Mouse (Mus musculus): ENCODE measurements at regions not wholly inside any gene's neighbourhood (a gene's known extent, or its start where the extent isn't known, plus 50 kb on each side); places are given as distances from the start of the nearest gene placed in this dataset.
"Not testable (repeated sequence)": the region's sequence is repeated elsewhere in the genome, so short reads cannot be mapped to it uniquely, and the experiment has no call there.

DNA sequence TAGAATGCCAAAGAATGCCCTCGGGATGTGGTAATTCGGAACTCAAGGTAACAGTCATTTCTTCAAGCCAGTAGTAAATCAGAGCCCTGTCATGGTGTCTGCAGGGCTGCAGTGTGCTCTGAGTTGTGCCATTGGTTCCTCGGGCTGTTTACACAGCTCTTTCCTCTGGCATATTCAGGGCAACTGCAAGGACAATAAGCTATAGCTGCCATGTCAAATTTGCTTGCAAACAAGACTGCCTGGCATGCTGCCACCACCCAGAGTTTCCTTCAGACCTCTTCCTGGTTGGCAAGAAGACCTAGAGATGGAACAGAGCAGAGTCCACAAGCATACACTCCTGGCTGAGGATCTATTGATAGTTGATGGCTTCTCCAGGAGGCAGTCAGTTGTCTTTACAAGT is 167.1 kb upstream of the Plcz1 start:
- Histone ChIP-seq H3K27ac (replicated peaks) (no peak overlapping the region), H3K4me3 (no peak overlapping the region), H3K4me1 (peaks cover 8% of the 10 kb centered on the region), H3K36me3 (replicated peaks) (no peaks in the 10 kb centered on the region), H3K9me3 (peaks cover 3% of the 10 kb centered on the region), H3K27me3 (replicated peaks; ENCODE audit: low read depth, poor library complexity, severe bottlenecking) (no peaks in the 10 kb centered on the region)
- no peak for DNase-seq (ENCODE audit: low spot score)
- 91% methylated on average over 3 of the region's 3 CpGs for WGBS

DNA sequence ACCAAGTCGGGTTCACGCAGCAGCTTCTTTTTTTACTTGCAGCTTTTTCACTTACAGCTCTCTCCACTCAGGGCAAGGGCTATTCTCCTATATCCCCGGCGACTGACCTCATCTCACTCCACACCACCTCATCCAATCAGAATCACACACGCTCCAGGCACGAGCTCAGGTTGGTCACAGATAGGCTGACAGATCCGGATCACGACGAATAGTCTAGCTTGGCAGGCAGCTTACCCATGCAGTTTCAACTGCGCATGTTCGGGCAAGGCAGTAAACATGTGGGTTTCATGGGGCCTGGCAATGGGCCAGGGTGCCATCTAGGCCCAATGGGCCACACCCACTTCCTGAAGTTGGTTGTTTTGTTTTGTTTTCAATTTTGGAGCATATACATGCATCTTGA is 165.4 kb upstream of the Plcz1 start:
- not testable (repeated sequence) for H3K36me3 ChIP-seq (replicated peaks); H3K9me3 ChIP-seq; H3K4me3 ChIP-seq; H3K27me3 ChIP-seq (replicated peaks; ENCODE audit: low read depth, poor library complexity, severe bottlenecking); H3K4me1 ChIP-seq; H3K27ac ChIP-seq (replicated peaks); DNase-seq (ENCODE audit: low spot score)
- WGBS, result 90% methylated on average over 11 of the region's 11 CpGs

DNA sequence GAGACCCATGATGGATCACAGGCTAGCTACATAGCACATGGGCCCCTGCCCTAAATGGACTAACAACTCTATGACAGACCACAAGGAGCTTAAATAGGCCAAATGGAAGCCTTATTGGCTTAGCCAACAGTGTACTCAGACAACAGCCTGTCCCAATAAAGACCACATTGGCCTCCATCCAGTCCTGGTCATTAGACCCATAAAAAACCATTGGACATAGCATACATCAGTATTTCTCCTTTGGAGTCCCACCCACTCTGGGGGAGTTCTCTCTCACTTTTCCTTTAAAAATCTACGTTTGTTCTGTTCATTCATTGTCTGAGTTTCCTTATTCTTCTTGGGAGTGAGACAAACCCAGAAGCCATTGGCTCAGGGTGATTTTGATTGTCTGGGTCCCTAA is 160.1 kb upstream of the Plcz1 start:
- no peaks in the 10 kb centered on the region for H3K27me3 ChIP-seq (replicated peaks; ENCODE audit: low read depth, poor library complexity, severe bottlenecking)
- no peak for DNase-seq (ENCODE audit: low spot score)
- no peak overlapping the region for H3K27ac ChIP-seq (replicated peaks)
- 75% methylated on average over 1 of the region's 1 CpGs for WGBS
- no peaks in the 10 kb centered on the region for H3K9me3 ChIP-seq
- no peaks in the 10 kb centered on the region for H3K4me1 ChIP-seq
- no peak overlapping the region for H3K4me3 ChIP-seq
- H3K36me3 ChIP-seq (replicated peaks), result no peaks in the 10 kb centered on the region

DNA sequence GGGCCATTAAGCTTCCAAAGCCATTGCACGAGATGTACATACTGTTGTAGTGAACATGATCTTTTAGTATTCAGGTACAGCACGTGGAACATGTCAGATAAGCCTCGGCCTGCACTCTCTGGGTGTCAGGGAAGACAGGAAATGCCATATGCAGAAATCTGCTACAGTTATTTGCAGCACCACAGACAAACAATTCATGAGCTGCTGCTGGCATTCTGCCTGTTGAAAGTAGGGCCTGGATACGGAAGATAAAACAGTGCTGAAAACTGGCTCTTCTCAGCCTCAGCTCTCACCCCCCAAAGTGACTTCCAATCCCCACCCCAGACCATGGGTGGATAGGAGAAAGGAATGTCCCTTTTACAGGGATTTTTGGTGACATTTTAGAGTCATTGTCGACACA is 159.1 kb upstream of the Plcz1 start:
- 85% methylated on average over 5 of the region's 5 CpGs for WGBS
- no peak for DNase-seq (ENCODE audit: low spot score)
- Histone ChIP-seq H3K27ac (replicated peaks) (no peak overlapping the region), H3K36me3 (replicated peaks) (no peaks in the 10 kb centered on the region), H3K4me1 (no peaks in the 10 kb centered on the region), H3K27me3 (replicated peaks; ENCODE audit: low read depth, poor library complexity, severe bottlenecking) (no peaks in the 10 kb centered on the region), H3K9me3 (no peaks in the 10 kb centered on the region), H3K4me3 (no peak overlapping the region)

DNA sequence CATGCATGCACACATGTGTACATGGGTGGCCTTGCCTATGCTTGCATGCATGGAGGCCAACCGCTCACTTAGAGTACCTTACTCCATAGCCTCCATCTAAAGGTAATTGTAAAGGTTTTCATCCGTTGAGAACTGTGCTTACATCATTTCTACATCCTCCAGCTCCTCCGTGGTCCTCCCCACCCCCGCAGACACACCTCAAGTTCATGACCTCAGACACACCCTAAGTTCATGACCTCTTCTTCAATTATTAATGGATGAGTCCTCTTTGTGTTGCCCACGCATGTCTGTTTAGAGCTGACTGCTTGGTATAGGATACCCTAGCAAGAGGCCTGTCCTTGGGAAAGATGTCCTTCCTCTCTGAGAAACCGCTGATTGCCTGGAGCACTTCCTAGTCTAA is 156.8 kb upstream of the Plcz1 start:
- no peak for DNase-seq (ENCODE audit: low spot score)
- no peaks in the 10 kb centered on the region for H3K9me3 ChIP-seq
- H3K27me3 ChIP-seq (replicated peaks; ENCODE audit: low read depth, poor library complexity, severe bottlenecking), result no peaks in the 10 kb centered on the region
- H3K4me1 ChIP-seq, result peaks cover 8% of the 10 kb centered on the region
- H3K27ac ChIP-seq (replicated peaks), result no peak overlapping the region
- H3K36me3 ChIP-seq (replicated peaks), result no peaks in the 10 kb centered on the region
- no peak overlapping the region for H3K4me3 ChIP-seq
- WGBS, result 86% methylated on average over 6 of the region's 6 CpGs

DNA sequence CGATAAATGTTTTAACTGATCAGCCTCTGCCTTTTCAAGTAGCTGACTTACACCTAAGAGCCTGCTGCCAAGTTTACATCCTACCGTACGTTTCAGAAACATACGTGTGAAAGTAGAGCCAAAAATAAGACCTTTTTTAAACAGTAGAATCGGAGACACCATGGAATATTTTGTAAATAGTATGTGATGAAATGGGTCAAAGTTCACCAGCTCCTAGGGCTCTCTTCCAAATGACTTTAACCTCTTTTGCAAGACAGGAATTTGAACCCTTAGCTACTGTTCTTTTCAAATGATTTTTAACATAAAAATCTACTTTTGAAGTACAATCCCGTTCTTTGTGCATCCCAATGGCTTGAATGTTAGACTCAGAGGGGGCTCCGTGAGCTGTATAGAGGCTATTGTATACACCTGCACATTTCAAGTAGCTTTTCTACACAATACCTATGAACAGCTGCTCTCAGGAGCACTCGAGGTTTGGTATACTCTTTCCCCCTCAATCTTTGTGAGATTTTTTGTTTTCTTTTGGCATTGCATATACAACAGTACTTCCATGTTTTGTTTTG is 155.9 kb upstream of the Plcz1 start:
- no peaks in the 10 kb centered on the region for H3K9me3 ChIP-seq
- WGBS, result 87% methylated on average over 8 of the region's 8 CpGs
- H3K27me3 ChIP-seq (replicated peaks; ENCODE audit: low read depth, poor library complexity, severe bottlenecking), result no peaks in the 10 kb centered on the region; the same call in 1 of the 2 replicates
- no peaks in the 10 kb centered on the region for H3K36me3 ChIP-seq (replicated peaks)
- DNase-seq (ENCODE audit: low spot score), result no peak
- peaks cover 10% of the 10 kb centered on the region for H3K4me1 ChIP-seq
- H3K27ac ChIP-seq (replicated peaks), result no peak overlapping the region
- H3K4me3 ChIP-seq, result no peak overlapping the region

- no peak for DNase-seq (ENCODE audit: low spot score)
- peaks cover 10% of the 10 kb centered on the region for H3K4me1 ChIP-seq
- H3K36me3 ChIP-seq (replicated peaks), result no peaks in the 10 kb centered on the region
- WGBS, result 92% methylated on average over 2 of the region's 2 CpGs
- H3K27ac ChIP-seq (replicated peaks), result no peak overlapping the region
- H3K9me3 ChIP-seq, result no peaks in the 10 kb centered on the region
- H3K27me3 ChIP-seq (replicated peaks; ENCODE audit: low read depth, poor library complexity, severe bottlenecking), result no peaks in the 10 kb centered on the region; the same call in 1 of the 2 replicates
- no peak overlapping the region for H3K4me3 ChIP-seq
These were observed 153.0 kb upstream of the Plcz1 start for GRCm38 (mm10) chr6:140194276-140194675.

DNA sequence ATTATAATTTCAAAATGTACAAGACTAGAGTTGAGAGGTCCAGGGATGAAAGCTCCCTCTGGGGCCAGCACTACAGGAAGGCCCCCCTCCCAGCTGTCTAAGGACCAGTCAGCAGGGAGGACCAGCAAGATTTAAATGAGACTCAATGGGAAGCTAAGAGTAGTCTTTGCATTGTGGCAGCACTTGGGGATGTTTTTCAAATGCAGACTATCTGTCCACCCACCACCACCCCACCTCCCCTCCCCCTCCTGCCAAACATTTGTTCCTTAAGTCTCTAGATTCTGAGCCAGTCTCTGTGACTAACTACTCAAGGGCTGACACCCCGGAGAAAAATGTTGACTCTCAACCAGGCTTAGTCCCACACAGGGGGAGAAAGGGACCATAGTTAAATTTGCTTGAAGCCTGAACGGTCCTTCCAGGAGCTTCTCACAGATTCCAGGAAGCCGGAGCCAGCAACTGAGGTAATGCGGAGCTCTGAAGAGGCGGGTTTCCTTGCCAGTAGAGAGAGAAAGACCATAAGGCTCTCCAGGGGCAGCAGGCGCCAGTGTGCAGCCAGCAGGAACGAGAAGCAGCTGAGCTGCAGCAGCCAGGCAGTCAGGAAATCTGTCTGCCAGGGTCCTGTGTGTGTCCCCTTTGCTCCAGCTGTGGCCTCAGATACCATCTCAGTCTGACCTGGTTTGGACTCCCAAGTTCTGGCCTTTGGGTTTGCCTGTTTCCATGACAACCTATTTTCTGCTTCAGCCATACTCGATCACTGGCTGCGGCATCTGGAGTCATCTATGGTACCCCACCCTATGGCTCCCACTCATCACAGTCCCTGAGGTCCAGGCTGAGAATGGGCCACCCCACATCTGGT is 152.1 kb upstream of the Plcz1 start:
- 36% methylated on average over 9 of the region's 9 CpGs for WGBS
- Histone ChIP-seq H3K4me3 (no peak overlapping the region), H3K36me3 (replicated peaks) (no peaks in the 10 kb centered on the region), H3K9me3 (no peaks in the 10 kb centered on the region), H3K27me3 (replicated peaks; ENCODE audit: low read depth, poor library complexity, severe bottlenecking) (no peaks in the 10 kb centered on the region; the same call in 1 of the 2 replicates), H3K4me1 (peaks cover 10% of the 10 kb centered on the region), H3K27ac (replicated peaks) (peak overlapping the region; percentile 37; the same call in 1 of the 2 replicates)
- DNase-seq (ENCODE audit: low spot score), result peak; percentile 14

DNA sequence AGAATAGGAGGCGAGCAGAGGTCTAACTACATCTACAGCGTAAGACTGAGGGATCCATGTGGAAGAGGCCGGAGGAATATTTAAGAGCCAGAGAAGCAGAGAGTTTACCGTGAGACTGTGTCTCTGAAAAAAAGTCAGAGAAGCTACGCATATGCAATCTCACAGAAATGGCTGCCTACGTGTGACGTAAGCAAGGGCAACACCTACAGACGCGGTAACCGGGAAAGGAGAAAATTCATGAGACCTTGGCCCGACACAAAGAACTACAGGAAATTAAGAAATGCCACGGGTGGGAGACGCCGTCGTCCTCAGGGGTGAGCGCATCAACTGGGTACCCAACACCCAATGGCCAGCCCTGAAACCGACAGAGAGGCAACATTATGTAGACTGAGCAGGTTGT is 151.3 kb upstream of the Plcz1 start:
- no peak for DNase-seq (ENCODE audit: low spot score)
- Histone ChIP-seq H3K4me3 (no peak overlapping the region), H3K27ac (replicated peaks) (no peak overlapping the region), H3K36me3 (replicated peaks) (no peaks in the 10 kb centered on the region), H3K9me3 (no peaks in the 10 kb centered on the region), H3K27me3 (replicated peaks; ENCODE audit: low read depth, poor library complexity, severe bottlenecking) (no peaks in the 10 kb centered on the region; the same call in 1 of the 2 replicates), H3K4me1 (peaks cover 10% of the 10 kb centered on the region)
- WGBS, result 83% methylated on average over 17 of the region's 17 CpGs

GRCm38 (mm10) chr6:140191341-140191740 is 150.1 kb upstream of the Plcz1 start:
- H3K4me3 ChIP-seq, result no peak overlapping the region
- no peak for DNase-seq (ENCODE audit: low spot score)
- 87% methylated on average over 4 of the region's 4 CpGs for WGBS
- H3K9me3 ChIP-seq, result no peaks in the 10 kb centered on the region
- H3K27ac ChIP-seq (replicated peaks), result no peak overlapping the region
- peaks cover 10% of the 10 kb centered on the region for H3K4me1 ChIP-seq
- H3K36me3 ChIP-seq (replicated peaks), result no peaks in the 10 kb centered on the region
- no peaks in the 10 kb centered on the region; the same call in 1 of the 2 replicates for H3K27me3 ChIP-seq (replicated peaks; ENCODE audit: low read depth, poor library complexity, severe bottlenecking)

DNA sequence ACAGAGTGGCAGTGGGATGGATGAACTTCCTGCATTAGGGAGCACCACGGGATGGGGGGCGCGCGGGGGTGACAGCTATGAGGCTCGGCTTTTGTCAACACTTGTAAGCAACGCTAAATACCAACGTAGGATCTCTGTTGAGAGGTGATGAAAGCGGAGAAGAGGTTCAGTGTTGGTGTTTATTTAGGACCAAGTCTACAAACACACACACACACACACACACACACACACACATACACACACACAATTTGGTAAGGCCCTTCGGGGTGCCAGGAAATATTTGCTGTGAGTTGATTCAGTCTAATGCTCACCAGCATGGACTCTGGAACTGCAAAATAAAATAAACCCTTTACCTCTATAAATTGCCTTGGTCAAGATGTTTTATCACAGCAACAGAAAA is 148.3 kb upstream of the Plcz1 start:
- Histone ChIP-seq H3K9me3 (no peaks in the 10 kb centered on the region), H3K27ac (replicated peaks) (no peak overlapping the region), H3K36me3 (replicated peaks) (no peaks in the 10 kb centered on the region), H3K4me3 (no peak overlapping the region), H3K27me3 (replicated peaks; ENCODE audit: low read depth, poor library complexity, severe bottlenecking) (no peaks in the 10 kb centered on the region; the same call in 1 of the 2 replicates), H3K4me1 (peaks cover 10% of the 10 kb centered on the region)
- DNase-seq (ENCODE audit: low spot score), result no peak
- 87% methylated on average over 9 of the region's 9 CpGs for WGBS

DNA sequence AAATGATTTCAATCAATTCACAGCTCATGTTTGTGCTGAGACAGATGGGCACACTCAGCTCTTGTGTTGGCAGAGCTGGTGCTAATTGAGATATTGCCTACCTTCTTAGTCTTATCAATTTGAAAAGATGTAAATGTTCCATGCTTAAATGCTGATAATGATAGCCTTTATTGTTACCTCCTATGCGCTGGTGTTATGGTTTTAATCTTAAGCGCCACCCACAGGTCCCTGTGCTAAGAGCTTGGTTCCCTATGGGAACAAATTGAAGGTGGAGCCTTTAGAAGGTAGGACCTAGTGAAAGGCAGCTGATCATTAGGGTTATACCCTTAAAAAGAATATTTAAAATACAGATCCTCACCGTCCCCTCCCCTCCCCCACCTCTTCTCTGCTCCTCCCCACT is 146.5 kb upstream of the Plcz1 start:
- H3K9me3 ChIP-seq, result no peaks in the 10 kb centered on the region
- no peaks in the 10 kb centered on the region for H3K36me3 ChIP-seq (replicated peaks)
- WGBS, result 88% methylated on average over 3 of the region's 3 CpGs
- H3K4me3 ChIP-seq, result no peak overlapping the region
- H3K27ac ChIP-seq (replicated peaks), result no peak overlapping the region
- H3K4me1 ChIP-seq, result no peaks in the 10 kb centered on the region
- no peak for DNase-seq (ENCODE audit: low spot score)
- H3K27me3 ChIP-seq (replicated peaks; ENCODE audit: low read depth, poor library complexity, severe bottlenecking), result no peaks in the 10 kb centered on the region; the same call in 1 of the 2 replicates

DNA sequence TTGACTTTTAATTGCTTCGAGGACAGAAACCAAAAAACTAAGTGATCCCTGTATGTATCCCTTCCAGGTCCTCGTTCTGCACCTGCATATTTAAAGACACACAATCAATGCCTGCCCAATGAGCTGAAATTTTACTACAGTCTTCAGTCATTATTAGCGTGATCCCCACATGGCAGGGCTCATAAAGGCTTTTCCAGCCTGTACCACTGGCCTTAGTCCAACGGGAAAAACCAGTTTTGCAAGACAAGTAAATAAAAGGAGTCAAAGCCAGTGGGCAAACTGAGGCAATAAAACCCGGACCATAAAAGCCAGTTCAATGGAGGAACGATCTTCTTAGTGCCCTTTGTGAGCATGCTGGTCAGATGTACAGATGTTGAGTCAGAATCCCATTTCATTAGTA is 145.8 kb upstream of the Plcz1 start:
- Histone ChIP-seq H3K36me3 (replicated peaks) (no peaks in the 10 kb centered on the region), H3K27me3 (replicated peaks; ENCODE audit: low read depth, poor library complexity, severe bottlenecking) (no peaks in the 10 kb centered on the region), H3K4me3 (no peak overlapping the region), H3K9me3 (no peaks in the 10 kb centered on the region), H3K27ac (replicated peaks) (no peak overlapping the region), H3K4me1 (no peaks in the 10 kb centered on the region)
- no peak for DNase-seq (ENCODE audit: low spot score)
- WGBS, result 83% methylated on average over 6 of the region's 6 CpGs

Measured in embryonic facial prominence, embryonic 10.5 days (tissue).